Mouse (Mus musculus) midbrain, embryonic 10.5 days (tissue): Measurements from ENCODE around the gene Abcc2. TPM values are rescaled to one million over a fixed set of nuclear protein-coding genes. Genes with fewer than 3 reads are reported as not detected.

Experiments used
- DNase-seq: peaks from one replicate; pipeline ENCODE4 v3.0.0-alpha.2; 2017; ENCODE audit warnings: low spot score
- H3K27ac ChIP-seq: fragments of 300-500 bp; sonication (generic); replicated peaks from 2 replicates; pipeline ENCODE4 v1.5.1; 2016; ENCODE audit warnings: mild to moderate bottlenecking
- H3K27me3 ChIP-seq: fragments of 300-500 bp; sonication (generic); 2 replicates; pipeline ENCODE4 v1.6.1; 2016; ENCODE audit warnings: low read depth, mild to moderate bottlenecking; ENCODE audit not compliant: poor library complexity, severe bottlenecking
- H3K36me3 ChIP-seq: fragments of 300-500 bp; sonication (generic); 2 replicates; pipeline ENCODE4 v1.6.1; 2016; ENCODE audit warnings: mild to moderate bottlenecking, moderate library complexity
- H3K4me1 ChIP-seq: fragments of 300-500 bp; sonication (generic); 2 replicates; pipeline ENCODE4 v1.6.1; 2016
- H3K4me3 ChIP-seq: fragments of 300-500 bp; sonication (generic); 2 replicates; pipeline ENCODE4 v1.5.1; 2016; ENCODE audit warnings: mild to moderate bottlenecking, moderate library complexity
- H3K9me3 ChIP-seq: fragments of 300-500 bp; sonication (generic); replicated peaks from 2 replicates; pipeline ENCODE4 v1.6.1; 2016; ENCODE audit warnings: mild to moderate bottlenecking
- WGBS: fragments of 180-500 bp; shearing (Covaris S2); methylation state at CpG from one replicate; pipeline ENCODE4 v1.1.7; 2016; 5-methylcytosine and 5-hydroxymethylcytosine counted together
- polyA plus RNA-seq: library from polyadenylated mRNA; unstranded; fragments of >200 nt; fragmentation: Nextera tagmentation; extraction: Ambion mirVana; gene quantifications from 2 replicates; pipeline ENCODE4 v1.2.1, GENCODE M21; 2016

The Abcc2 gene
- polyA plus RNA-seq, 1 experiment from 2014 or later, result 0.01 TPM

GRCm38 (mm10) chr19:43878111-43879092 is 96.4 kb downstream of the Abcc2 start:
- Histone ChIP-seq H3K4me3 (peak overlapping the region; percentile 78), H3K36me3 (peaks cover 19% of the 10 kb centered on the region), H3K4me1 (peaks cover 69% of the 10 kb centered on the region), H3K27ac (peak overlapping the region; percentile 97), H3K27me3 (no peaks in the 10 kb centered on the region), H3K9me3 (peaks cover 3% of the 10 kb centered on the region; the same call in 1 of the 2 replicates)
- WGBS, result 9% methylated on average over 17 of the region's 17 CpGs
- peak; percentile 29 for DNase-seq

DNA sequence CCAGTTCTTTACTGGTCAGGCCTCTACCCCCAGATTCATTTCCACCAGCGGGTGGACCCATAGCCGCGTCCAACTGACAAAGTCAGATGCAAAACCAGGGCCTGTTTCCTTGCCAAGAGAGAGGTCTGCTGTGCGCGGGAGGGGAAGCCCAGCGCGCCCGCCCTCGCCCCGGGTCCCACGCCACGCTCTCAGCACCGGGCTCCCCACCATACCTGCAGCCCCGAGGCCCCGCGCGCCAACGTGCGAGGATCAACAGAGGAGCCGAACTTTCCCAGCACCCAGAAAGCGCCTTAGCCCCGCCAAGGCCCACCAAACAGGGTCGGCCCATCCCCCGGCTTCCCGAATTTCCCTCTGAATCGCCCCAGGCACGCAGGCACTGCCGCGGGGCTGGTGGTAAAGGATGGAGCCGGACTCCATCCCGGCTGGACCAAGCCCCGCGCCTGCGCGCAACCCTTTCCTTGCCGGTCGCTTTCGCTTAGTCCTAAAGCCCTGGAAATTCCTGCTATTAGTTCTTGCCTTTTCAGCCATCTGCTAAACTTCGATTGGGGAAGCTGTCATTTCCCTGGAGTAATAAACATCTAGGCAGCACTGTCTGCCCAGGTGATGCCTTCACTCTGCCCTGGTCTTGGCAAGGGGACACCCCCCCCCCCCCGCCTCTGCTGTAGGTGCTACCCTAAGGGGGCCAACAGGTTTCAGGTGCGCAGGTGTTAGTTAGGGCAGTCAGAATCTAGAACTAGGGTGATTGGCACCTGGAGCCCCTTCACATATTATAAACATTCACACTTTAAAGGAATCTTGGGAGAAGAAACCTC is 97.6 kb downstream of the Abcc2 start:
- H3K4me1 ChIP-seq, result peaks cover 80% of the 10 kb centered on the region

DNA sequence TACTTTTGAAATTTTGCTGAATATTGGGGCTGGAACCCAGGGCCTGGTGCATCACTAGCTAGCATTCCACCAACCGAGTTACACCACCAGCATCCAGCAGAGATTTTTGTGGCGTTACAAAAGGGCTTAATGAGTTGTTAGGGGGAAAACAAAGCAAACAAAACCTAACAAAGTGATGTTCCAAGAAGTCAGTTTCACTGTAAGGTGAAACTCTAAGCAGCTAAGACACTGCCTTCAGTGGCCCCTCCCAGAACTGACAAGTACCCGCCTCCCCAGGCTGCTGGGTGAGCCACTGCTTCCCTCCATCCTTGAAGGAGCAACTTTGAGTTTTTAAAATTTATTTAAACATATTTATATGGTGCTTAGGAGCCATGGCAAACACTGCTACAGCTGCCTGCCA is 98.4 kb downstream of the Abcc2 start:
- H3K4me1 ChIP-seq, result peaks cover 75% of the 10 kb centered on the region

More for the DNA sequence above, 97.6 kb downstream of the Abcc2 start:
- Histone ChIP-seq H3K9me3 (peaks cover 3% of the 10 kb centered on the region; the same call in 1 of the 2 replicates), H3K4me3 (peak overlapping the region; percentile 78), H3K27ac (peak overlapping the region; percentile 97), H3K27me3 (no peaks in the 10 kb centered on the region), H3K36me3 (peaks cover 7% of the 10 kb centered on the region)
- peak; percentile 92 for DNase-seq
- 1% methylated on average over 41 of the region's 41 CpGs for WGBS

DNA sequence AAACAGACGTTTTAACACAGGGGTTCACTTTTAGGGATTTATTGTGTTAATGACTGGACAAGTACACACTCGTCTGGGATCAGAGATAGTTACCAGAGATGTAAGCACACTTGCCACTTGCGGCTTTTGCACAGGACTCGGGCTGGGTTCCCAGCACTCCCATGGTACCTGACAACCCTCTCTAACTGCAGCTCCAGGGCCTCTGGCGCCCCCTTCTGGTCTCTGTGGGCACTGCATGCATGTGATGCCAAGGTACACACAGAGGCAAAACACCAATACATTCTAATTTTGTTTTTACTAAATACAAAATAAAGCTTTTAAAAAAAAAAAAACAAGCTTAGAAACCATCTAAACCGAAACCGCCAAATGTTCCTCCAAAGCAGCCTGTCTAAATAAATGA is 99.6 kb downstream of the Abcc2 start:
- H3K9me3 ChIP-seq, result peaks cover 3% of the 10 kb centered on the region; the same call in 1 of the 2 replicates
- H3K27me3 ChIP-seq, result no peaks in the 10 kb centered on the region
- DNase-seq, result no peak
- no peak overlapping the region for H3K27ac ChIP-seq
- H3K4me1 ChIP-seq, result peaks cover 63% of the 10 kb centered on the region
- no peak overlapping the region for H3K4me3 ChIP-seq
- WGBS, result 87% methylated on average over 7 of the region's 7 CpGs
- no peaks in the 10 kb centered on the region for H3K36me3 ChIP-seq

More for the DNA sequence above, 98.4 kb downstream of the Abcc2 start:
- no peak for DNase-seq
- Histone ChIP-seq H3K27ac (peak overlapping the region; percentile 97; the same call in 1 of the 2 replicates), H3K4me3 (no peak overlapping the region), H3K27me3 (no peaks in the 10 kb centered on the region), H3K9me3 (peaks cover 3% of the 10 kb centered on the region; the same call in 1 of the 2 replicates), H3K36me3 (no peaks in the 10 kb centered on the region)
- 17% methylated on average over 3 of the region's 3 CpGs for WGBS

DNA sequence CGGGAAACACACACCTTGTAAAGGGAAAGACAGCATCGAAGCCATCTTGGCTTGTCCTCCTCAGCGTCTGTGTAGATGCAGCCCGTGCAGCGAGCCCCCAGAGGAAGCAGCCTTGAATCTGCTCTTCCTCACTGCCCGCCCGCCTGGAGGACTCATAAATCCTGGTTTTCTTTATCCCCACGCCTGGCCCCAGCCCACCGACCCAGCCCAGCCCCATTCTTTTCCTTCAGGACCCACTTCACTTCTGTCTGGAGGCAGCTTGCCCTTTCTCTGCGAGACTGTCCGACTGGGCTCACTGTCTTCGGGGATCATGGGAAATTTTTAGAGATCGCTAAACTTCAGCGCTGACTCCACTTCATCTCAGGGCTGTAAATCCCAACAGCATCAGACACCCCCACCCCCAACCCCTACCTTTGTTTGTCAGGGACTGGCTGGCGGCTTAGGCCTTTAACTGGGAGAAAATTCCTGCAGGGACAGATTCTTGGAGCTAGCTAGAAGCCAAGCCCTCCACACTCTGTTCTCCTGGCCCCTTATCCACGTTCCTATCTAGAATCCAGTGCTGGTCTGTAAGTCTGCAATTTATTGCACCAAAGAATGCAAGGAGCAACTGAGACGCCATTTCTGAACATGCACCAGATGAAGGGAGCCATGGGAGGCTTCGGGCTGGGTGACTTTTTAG is 101.0 kb downstream of the Abcc2 start:
- Histone ChIP-seq H3K9me3 (peaks cover 3% of the 10 kb centered on the region; the same call in 1 of the 2 replicates), H3K4me3 (peak overlapping the region; percentile 42), H3K4me1 (peaks cover 49% of the 10 kb centered on the region), H3K27me3 (no peaks in the 10 kb centered on the region), H3K36me3 (no peaks in the 10 kb centered on the region), H3K27ac (peak overlapping the region; percentile 86)
- WGBS, result 31% methylated on average over 18 of the region's 18 CpGs
- peak; percentile 73 for DNase-seq

GRCm38 (mm10) chr19:43884668-43885498 is 102.9 kb downstream of the Abcc2 start:
- 77% methylated on average over 13 of the region's 13 CpGs for WGBS
- Histone ChIP-seq H3K4me3 (no peak overlapping the region), H3K36me3 (no peaks in the 10 kb centered on the region), H3K27me3 (no peaks in the 10 kb centered on the region), H3K4me1 (peaks cover 34% of the 10 kb centered on the region), H3K9me3 (peaks cover 3% of the 10 kb centered on the region; the same call in 1 of the 2 replicates), H3K27ac (no peak overlapping the region)
- DNase-seq, result no peak

DNA sequence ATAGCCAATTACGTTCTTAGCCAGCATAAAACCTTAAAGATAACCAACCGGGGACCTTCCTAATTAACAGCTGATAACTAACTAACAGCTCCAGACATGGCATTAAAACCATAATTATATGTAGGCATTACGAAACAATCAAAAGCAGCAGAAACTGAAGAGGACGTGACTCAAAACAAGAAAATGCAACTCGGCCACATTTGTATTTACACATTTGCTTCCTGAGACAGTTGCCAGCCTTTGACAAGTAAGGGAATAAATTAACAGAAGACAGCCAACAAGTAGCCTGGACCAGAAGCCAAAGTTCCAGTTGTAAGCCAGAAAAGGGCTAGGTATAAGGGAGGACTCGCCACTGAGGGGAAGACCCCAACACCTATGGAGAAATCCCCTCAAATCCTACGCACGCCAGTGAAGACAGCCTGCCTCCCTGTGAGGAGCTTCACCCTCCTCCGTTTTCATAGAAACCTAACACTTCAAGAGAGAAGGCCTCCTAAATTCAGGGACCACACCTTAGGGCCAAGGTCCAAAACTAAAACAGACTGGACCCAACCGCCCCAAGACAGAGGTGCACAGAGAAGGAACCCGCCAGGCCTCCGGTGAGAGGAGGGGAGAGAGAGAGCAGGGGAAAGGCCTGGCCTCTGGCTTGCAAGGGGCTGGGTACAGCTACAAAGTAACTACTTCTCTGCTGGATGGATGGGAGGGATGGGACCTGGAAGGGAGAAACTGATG is 104.5 kb downstream of the Abcc2 start:
- DNase-seq, result no peak
- Histone ChIP-seq H3K27ac (no peak overlapping the region), H3K27me3 (no peaks in the 10 kb centered on the region), H3K36me3 (no peaks in the 10 kb centered on the region), H3K4me3 (no peak overlapping the region), H3K9me3 (peaks cover 2% of the 10 kb centered on the region; the same call in 1 of the 2 replicates), H3K4me1 (peaks cover 24% of the 10 kb centered on the region)
- 82% methylated on average over 12 of the region's 12 CpGs for WGBS

DNA sequence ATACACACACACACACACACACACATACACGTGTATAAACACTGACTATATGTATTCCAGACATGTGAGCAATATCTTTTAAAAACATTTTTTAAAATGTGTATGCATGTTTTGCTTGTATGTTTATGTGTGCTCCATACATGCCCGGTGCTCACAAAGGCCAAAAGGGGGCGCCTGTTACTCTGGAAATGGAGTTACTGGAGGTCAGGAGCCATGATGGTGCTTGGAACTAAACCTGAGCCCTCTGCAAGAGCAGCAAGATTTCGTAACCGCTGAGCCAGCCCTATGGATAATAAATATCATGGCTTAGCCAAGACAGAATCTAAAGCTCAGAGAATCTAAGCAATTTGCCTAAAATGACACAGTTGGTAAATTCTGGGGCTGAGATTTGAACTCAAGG is 105.2 kb downstream of the Abcc2 start:
- WGBS, result 79% methylated on average over 5 of the region's 5 CpGs

GRCm38 (mm10) chr19:43887725-43888124 is 105.7 kb downstream of the Abcc2 start:
- H3K9me3 ChIP-seq, result no peaks in the 10 kb centered on the region
- no peaks in the 10 kb centered on the region for H3K27me3 ChIP-seq
- DNase-seq, result no peak
- H3K4me3 ChIP-seq, result no peak overlapping the region
- H3K4me1 ChIP-seq, result peaks cover 21% of the 10 kb centered on the region
- no peaks in the 10 kb centered on the region for H3K36me3 ChIP-seq
- no peak overlapping the region for H3K27ac ChIP-seq
- 81% methylated on average over 2 of the region's 2 CpGs for WGBS

More for the DNA sequence above, 105.2 kb downstream of the Abcc2 start:
- Histone ChIP-seq H3K27ac (no peak overlapping the region), H3K4me3 (no peak overlapping the region), H3K9me3 (no peaks in the 10 kb centered on the region), H3K27me3 (no peaks in the 10 kb centered on the region), H3K4me1 (peaks cover 24% of the 10 kb centered on the region), H3K36me3 (no peaks in the 10 kb centered on the region)
- no peak for DNase-seq
